Mouse (Mus musculus): ENCODE results near the gene Klhl31.

GRCm38 (mm10) chr9:77685825-77686500 lies 49.7 kb downstream of the Klhl31 start:
- no peak for TF ChIP-seq USF1 (IDR thresholded peaks at IDR 0.05; ENCODE audit: low read depth)
- TF ChIP-seq CTCF (IDR thresholded peaks at IDR 0.05; ENCODE audit: control insufficient read depth, insufficient read depth, insufficient read length) = no peak
- no peak for TF ChIP-seq CEBPB (IDR thresholded peaks at IDR 0.05; ENCODE audit: low read depth)
